Mouse (Mus musculus): ENCODE data around the gene Rnase4. TPM values are rescaled to one million over a fixed set of nuclear protein-coding genes. Genes with fewer than 3 reads are reported as not detected.

Gene Rnase4
- polyA plus RNA-seq, 1 experiment, result 130 TPM

- 93% methylated on average over 2 of the region's 2 CpGs for WGBS
- H3K4me1 ChIP-seq (ENCODE audit: control insufficient read depth, insufficient read depth, insufficient read length, low read length), result no peaks in the 10 kb centered on the region
Observed at GRCm38 (mm10) chr14:51104366-51104765, 13.5 kb downstream of the Rnase4 start.

GRCm38 (mm10) chr14:51106449-51106967 lies 15.6 kb downstream of the Rnase4 start:
- no peaks in the 10 kb centered on the region for H3K4me1 ChIP-seq (ENCODE audit: control insufficient read depth, insufficient read depth, insufficient read length, low read length)
- peaks cover 10% of the 10 kb centered on the region for H3K36me3 ChIP-seq (ENCODE audit: control insufficient read depth, insufficient read depth, low read length)
- peak overlapping the region; percentile 40; the same call in 1 of the 2 replicates for H3K27ac ChIP-seq (ENCODE audit: insufficient read depth, low read depth, low read length)
- no peak overlapping the region for H3K4me3 ChIP-seq (ENCODE audit: low read depth, low read length)
- TF ChIP-seq POLR2A (IDR thresholded peaks at IDR 0.05; ENCODE audit: low read depth, low read length) (no peak), CTCF (IDR thresholded peaks at IDR 0.05; ENCODE audit: extremely low read depth, insufficient read length, insufficient replicate concordance, low read depth, low read length) (no peak)
- H3K27me3 ChIP-seq (ENCODE audit: control insufficient read depth, insufficient read depth, low read length), result no peaks in the 10 kb centered on the region

More at GRCm38 (mm10) chr14:51104366-51104765, 13.5 kb downstream of the Rnase4 start:
- H3K36me3 ChIP-seq (ENCODE audit: control insufficient read depth, insufficient read depth, low read length), result peaks cover 10% of the 10 kb centered on the region
- no peak overlapping the region for H3K4me3 ChIP-seq (ENCODE audit: low read depth, low read length)
- no peaks in the 10 kb centered on the region for H3K27me3 ChIP-seq (ENCODE audit: control insufficient read depth, insufficient read depth, low read length)
- TF ChIP-seq CTCF (IDR thresholded peaks at IDR 0.05; ENCODE audit: extremely low read depth, insufficient read length, insufficient replicate concordance, low read depth, low read length), result no peak
- no peak for TF ChIP-seq POLR2A (IDR thresholded peaks at IDR 0.05; ENCODE audit: low read depth, low read length)
- H3K27ac ChIP-seq (ENCODE audit: insufficient read depth, low read depth, low read length), result no peak overlapping the region

- 69% methylated on average over 3 of the region's 3 CpGs for WGBS
- TF ChIP-seq CTCF (IDR thresholded peaks at IDR 0.05; ENCODE audit: extremely low read depth, insufficient read length, insufficient replicate concordance, low read depth, low read length) (no peak), POLR2A (IDR thresholded peaks at IDR 0.05; ENCODE audit: low read depth, low read length) (no peak)
Observed at GRCm38 (mm10) chr14:51111966-51112365, 21.1 kb downstream of the Rnase4 start.

GRCm38 (mm10) chr14:51113476-51113875 lies 22.6 kb downstream of the Rnase4 start:
- 65% methylated on average over 9 of the region's 9 CpGs for WGBS
- H3K4me3 ChIP-seq (ENCODE audit: low read depth, low read length), result no peak overlapping the region
- no peaks in the 10 kb centered on the region for H3K4me1 ChIP-seq (ENCODE audit: control insufficient read depth, insufficient read depth, insufficient read length, low read length)
- no peaks in the 10 kb centered on the region for H3K27me3 ChIP-seq (ENCODE audit: control insufficient read depth, insufficient read depth, low read length)
- no peak for TF ChIP-seq CTCF (IDR thresholded peaks at IDR 0.05; ENCODE audit: extremely low read depth, insufficient read length, insufficient replicate concordance, low read depth, low read length)
- no peak for TF ChIP-seq POLR2A (IDR thresholded peaks at IDR 0.05; ENCODE audit: low read depth, low read length)
- H3K27ac ChIP-seq (ENCODE audit: insufficient read depth, low read depth, low read length), result no peak overlapping the region
- no peaks in the 10 kb centered on the region for H3K36me3 ChIP-seq (ENCODE audit: control insufficient read depth, insufficient read depth, low read length)

More at GRCm38 (mm10) chr14:51111966-51112365, 21.1 kb downstream of the Rnase4 start:
- no peaks in the 10 kb centered on the region for H3K36me3 ChIP-seq (ENCODE audit: control insufficient read depth, insufficient read depth, low read length)
- no peak overlapping the region for H3K4me3 ChIP-seq (ENCODE audit: low read depth, low read length)
- H3K27me3 ChIP-seq (ENCODE audit: control insufficient read depth, insufficient read depth, low read length), result no peaks in the 10 kb centered on the region
- H3K27ac ChIP-seq (ENCODE audit: insufficient read depth, low read depth, low read length), result no peak overlapping the region
- H3K4me1 ChIP-seq (ENCODE audit: control insufficient read depth, insufficient read depth, insufficient read length, low read length), result no peaks in the 10 kb centered on the region

- 72% methylated on average over 12 of the region's 12 CpGs for WGBS
- H3K4me1 ChIP-seq (ENCODE audit: control insufficient read depth, insufficient read depth, insufficient read length, low read length), result no peaks in the 10 kb centered on the region
- TF ChIP-seq CTCF (IDR thresholded peaks at IDR 0.05; ENCODE audit: extremely low read depth, insufficient read length, insufficient replicate concordance, low read depth, low read length), result no peak
- no peak for TF ChIP-seq POLR2A (IDR thresholded peaks at IDR 0.05; ENCODE audit: low read depth, low read length)
- no peaks in the 10 kb centered on the region for H3K36me3 ChIP-seq (ENCODE audit: control insufficient read depth, insufficient read depth, low read length)
- H3K4me3 ChIP-seq (ENCODE audit: low read depth, low read length), result no peak within 1 kb of the TSS
- no peaks in the 10 kb centered on the region for H3K27me3 ChIP-seq (ENCODE audit: control insufficient read depth, insufficient read depth, low read length)
- no peak within 1 kb of the TSS for H3K27ac ChIP-seq (ENCODE audit: insufficient read depth, low read depth, low read length)
Observed at GRCm38 (mm10) chr14:51113916-51114560, 23.2 kb downstream of the Rnase4 start, which contains the start of gene Eddm3b. Gene Eddm3b, plus strand, starts transcription at chr14:51114426.

DNA sequence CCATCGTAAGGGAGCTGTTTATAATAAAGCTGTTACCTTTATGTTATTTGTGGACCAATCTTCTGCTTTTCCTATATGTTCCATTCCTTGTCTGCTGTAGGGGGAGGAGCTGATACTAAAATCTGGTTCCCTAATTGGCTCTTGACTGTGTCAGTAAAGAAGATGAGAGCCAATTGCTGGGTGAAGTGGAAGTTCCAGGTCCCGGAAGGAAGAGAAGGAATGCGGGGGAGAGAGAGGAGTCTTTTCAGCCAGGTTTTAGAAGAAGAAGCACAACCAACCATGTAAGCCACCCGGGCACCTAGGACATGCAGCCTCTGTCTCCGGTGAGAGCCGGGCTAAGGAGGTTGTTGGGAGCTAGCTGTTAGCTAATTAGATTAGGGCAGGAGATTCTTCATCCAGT lies 34.8 kb downstream of the Rnase4 start:
- no peaks in the 10 kb centered on the region for H3K36me3 ChIP-seq (ENCODE audit: control insufficient read depth, insufficient read depth, low read length)
- TF ChIP-seq CTCF (IDR thresholded peaks at IDR 0.05; ENCODE audit: extremely low read depth, insufficient read length, insufficient replicate concordance, low read depth, low read length) (no peak), POLR2A (IDR thresholded peaks at IDR 0.05; ENCODE audit: low read depth, low read length) (no peak)
- WGBS, result 92% methylated on average over 6 of the region's 6 CpGs

DNA sequence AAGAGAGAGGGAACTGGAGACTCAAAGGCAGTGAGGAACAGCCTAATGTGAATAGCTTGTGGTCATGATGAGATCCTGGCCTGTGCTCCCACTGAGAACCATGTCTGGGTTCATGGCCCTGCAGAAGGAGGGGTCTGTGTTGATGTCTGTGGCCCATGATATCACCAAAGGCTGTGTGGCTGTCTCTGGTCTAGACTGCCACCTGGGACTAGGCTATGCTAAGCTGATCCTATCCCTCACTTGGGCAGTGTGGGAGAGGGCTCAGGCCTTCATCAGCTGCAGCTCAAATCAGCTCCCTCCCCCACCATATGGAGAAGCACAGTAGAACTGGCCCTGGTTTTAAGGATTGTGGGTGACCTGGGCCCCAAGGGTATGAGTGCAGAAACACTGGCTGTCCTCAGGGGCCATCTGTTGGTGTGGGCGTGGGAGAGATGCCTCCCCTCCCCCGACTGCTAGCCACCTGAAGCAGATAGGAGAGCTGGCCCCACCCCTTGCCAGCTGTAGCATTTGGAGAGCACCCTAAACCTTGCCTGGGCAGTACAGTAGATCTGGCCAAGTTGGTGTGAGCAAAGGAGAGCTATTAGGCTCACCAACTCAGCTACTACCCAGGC lies 36.9 kb downstream of the Rnase4 start:
- H3K36me3 ChIP-seq (ENCODE audit: control insufficient read depth, insufficient read depth, low read length), result no peaks in the 10 kb centered on the region
- 27% methylated on average over 2 of the region's 2 CpGs for WGBS
- H3K4me3 ChIP-seq (ENCODE audit: low read depth, low read length), result no peak overlapping the region
- TF ChIP-seq POLR2A (IDR thresholded peaks at IDR 0.05; ENCODE audit: low read depth, low read length) (no peak), CTCF (IDR thresholded peaks at IDR 0.05; ENCODE audit: extremely low read depth, insufficient read length, insufficient replicate concordance, low read depth, low read length) (no peak)
- peaks cover 7% of the 10 kb centered on the region; the same call in 1 of the 2 replicates for H3K4me1 ChIP-seq (ENCODE audit: control insufficient read depth, insufficient read depth, insufficient read length, low read length)
- peak overlapping the region; percentile 10; the same call in 1 of the 2 replicates for H3K27ac ChIP-seq (ENCODE audit: insufficient read depth, low read depth, low read length)
- no peaks in the 10 kb centered on the region for H3K27me3 ChIP-seq (ENCODE audit: control insufficient read depth, insufficient read depth, low read length)

More for the DNA sequence above, 34.8 kb downstream of the Rnase4 start:
- Histone ChIP-seq H3K27me3 (ENCODE audit: control insufficient read depth, insufficient read depth, low read length) (no peaks in the 10 kb centered on the region), H3K4me1 (ENCODE audit: control insufficient read depth, insufficient read depth, insufficient read length, low read length) (peaks cover 7% of the 10 kb centered on the region; the same call in 1 of the 2 replicates), H3K27ac (ENCODE audit: insufficient read depth, low read depth, low read length) (no peak overlapping the region), H3K4me3 (ENCODE audit: low read depth, low read length) (no peak overlapping the region)

Measured in small intestine, adult 2 months (tissue).